Comparison of ENCODE assay signal across 22 mouse cellular contexts in the genomic region with DNA sequence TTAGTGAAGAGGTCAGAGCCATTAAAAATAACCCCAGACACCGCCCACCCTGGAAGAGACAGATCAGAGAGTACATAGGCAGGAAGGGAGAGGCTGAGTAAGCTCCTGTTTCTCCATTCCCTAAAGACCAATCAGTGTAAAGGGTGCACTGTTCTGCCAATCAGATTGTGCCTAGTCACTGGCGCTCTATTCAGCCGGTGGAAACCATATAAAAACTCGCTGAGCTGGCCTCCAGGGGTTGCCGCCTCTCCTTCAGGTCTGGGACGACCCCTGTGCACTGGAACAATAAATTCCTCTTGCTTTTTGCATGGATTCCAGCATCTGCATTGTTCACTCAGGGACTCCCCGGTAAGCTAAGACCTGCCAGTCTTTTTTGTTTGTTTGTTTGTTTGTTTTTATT.
DNase-seq lines count a peak whose midpoint lies in the region; ATAC-seq and TF ChIP-seq lines count a peak whose summit lies in the region.
"Had no signal": no experiment of that assay in that cellular context is flagged by ENCODE, and none has a peak within 500 bp of the region (broad histone marks: within the 10 kb centered on the region; RNA-seq: fewer than 3 reads in every experiment).

No protein-coding gene starts in this region.

- H3K4me1 ChIP-seq in midbrain, embryonic 11.5 days (ENCODE audit: control insufficient read depth, insufficient read depth, low read length): no peaks in the 10 kb centered on the region
- H3K4me1 ChIP-seq in intestine, postnatal 0 days (replicated peaks; ENCODE audit: control insufficient read depth, insufficient read depth, low read length): no peaks in the 10 kb centered on the region
- H3K4me1 ChIP-seq: embryonic facial prominence, embryonic 13.5 days; forebrain, embryonic 13.5 days; hindbrain, embryonic 13.5 days; intestine, embryonic 15.5 days had no signal

- no peak overlapping the region for H3K9ac ChIP-seq in midbrain, embryonic 11.5 days (ENCODE audit: low read length)
- no peak overlapping the region for H3K9ac ChIP-seq in intestine, postnatal 0 days (ENCODE audit: low read depth, low read length)
- H3K9ac ChIP-seq: embryonic facial prominence, embryonic 13.5 days; forebrain, embryonic 13.5 days; heart, embryonic 13.5 days; hindbrain, embryonic 13.5 days; intestine, embryonic 15.5 days had no signal

- 89% methylated on average over 7 of the region's 7 CpGs for WGBS in midbrain, embryonic 11.5 days
- WGBS in intestine, postnatal 0 days: 85% methylated on average over 7 of the region's 7 CpGs

- no peak overlapping the region for H3K4me3 ChIP-seq in midbrain, embryonic 11.5 days (ENCODE audit: low read depth, low read length)
- H3K4me3 ChIP-seq in intestine, postnatal 0 days (ENCODE audit: low read depth, low read length): no peak overlapping the region
- H3K4me3 ChIP-seq: embryonic facial prominence, embryonic 13.5 days; forebrain, embryonic 13.5 days; gastrocnemius, adult 2 months; heart, embryonic 13.5 days; hindbrain, embryonic 13.5 days; intestine, embryonic 15.5 days had no signal

- DNase-seq in adrenal gland, adult 18-20 months (ENCODE audit: low spot score in 2 of 2): peak; percentile 36 to 46
- no peak for DNase-seq in adrenal gland, postnatal 10 days
- DNase-seq in 3134 (ENCODE audit: extremely low read depth, insufficient read length, low spot score) (peak; percentile 57), R1 (ENCODE audit: low read depth, low spot score) (peak; percentile 74)
- DNase-seq in adrenal gland, postnatal 14 days: peak; percentile 35
- no peak for DNase-seq in layer of hippocampus, postnatal 36 days
- DNase-seq in midbrain, embryonic 11.5 days (ENCODE audit: low spot score, missing footprints): no peak
- DNase-seq: cerebellum, adult 18-20 months; cerebellum, adult 9-11 months; cerebellum, postnatal 36 days; gastrocnemius, adult 2 months; gastrocnemius, postnatal 25 days; heart, postnatal 4 days had no signal

- no peaks in the 10 kb centered on the region for H3K9me3 ChIP-seq in midbrain, embryonic 11.5 days (ENCODE audit: control insufficient read depth, low read length)
- H3K9me3 ChIP-seq in intestine, postnatal 0 days (ENCODE audit: control insufficient read depth): no peaks in the 10 kb centered on the region
- H3K9me3 ChIP-seq: embryonic facial prominence, embryonic 13.5 days; forebrain, embryonic 13.5 days; G1E; heart, embryonic 13.5 days; hindbrain, embryonic 13.5 days; intestine, embryonic 15.5 days had no signal

- no peak overlapping the region for H3K27ac ChIP-seq in midbrain, embryonic 11.5 days (ENCODE audit: low read depth, low read length)
- no peak overlapping the region for H3K27ac ChIP-seq in intestine, postnatal 0 days (ENCODE audit: low read depth, low read length)
- H3K27ac ChIP-seq: embryonic facial prominence, embryonic 13.5 days; forebrain, embryonic 13.5 days; gastrocnemius, adult 2 months; heart, embryonic 13.5 days; hindbrain, embryonic 13.5 days; intestine, embryonic 15.5 days had no signal

- no peak overlapping the region for H3K4me2 ChIP-seq in midbrain, embryonic 11.5 days
- no peak overlapping the region for H3K4me2 ChIP-seq in intestine, postnatal 0 days (replicated peaks; ENCODE audit: low read depth)
- H3K4me2 ChIP-seq: embryonic facial prominence, embryonic 13.5 days; forebrain, embryonic 13.5 days; heart, embryonic 13.5 days; hindbrain, embryonic 13.5 days; intestine, embryonic 15.5 days had no signal

- TF ChIP-seq CTCF in intestine, postnatal 0 days (IDR thresholded peaks at IDR 0.05; ENCODE audit: low read depth): no peak

- no peak for ATAC-seq in midbrain, embryonic 11.5 days (ENCODE audit: low FRiP score)
- no peak for ATAC-seq in intestine, postnatal 0 days
- ATAC-seq: activated CD4-positive, CD25-positive, alpha-beta regulatory T cell, adult 4 months; forebrain, embryonic 13.5 days; intestine, embryonic 15.5 days had no signal

- no peaks in the 10 kb centered on the region for H3K36me3 ChIP-seq in midbrain, embryonic 11.5 days (ENCODE audit: control insufficient read depth, insufficient read depth, low read length)
- H3K36me3 ChIP-seq in intestine, postnatal 0 days (ENCODE audit: control insufficient read depth, insufficient read depth): no peaks in the 10 kb centered on the region
- H3K36me3 ChIP-seq: embryonic facial prominence, embryonic 13.5 days; G1E; heart, embryonic 13.5 days; hindbrain, embryonic 13.5 days; intestine, embryonic 15.5 days had no signal

- no peaks in the 10 kb centered on the region for H3K27me3 ChIP-seq in midbrain, embryonic 11.5 days (ENCODE audit: control insufficient read depth, insufficient read depth, low read length)
- no peaks in the 10 kb centered on the region for H3K27me3 ChIP-seq in intestine, postnatal 0 days (replicated peaks; ENCODE audit: control insufficient read depth, insufficient read depth, low read length)
- H3K27me3 ChIP-seq: CH12.LX; embryonic facial prominence, embryonic 13.5 days; forebrain, embryonic 13.5 days; heart, embryonic 13.5 days; hindbrain, embryonic 13.5 days; intestine, embryonic 15.5 days had no signal

Comparison
In these comparisons a context has a peak if more than half of its experiments do, and no peak if none do; other contexts are left out.
1. DNase-seq: peak in adrenal gland, adult 18-20 months (2 of 2), 3134 (single experiment), R1 (single experiment) and adrenal gland, postnatal 14 days (single experiment); none in adrenal gland, postnatal 10 days (single experiment), layer of hippocampus, postnatal 36 days (0 of 2) and midbrain, embryonic 11.5 days (single experiment).